Mouse (Mus musculus): ENCODE data around the gene Brd3os.

GRCm38 (mm10) chr2:27408194-27408593, 33.9 kb upstream of the Brd3os start:
- TF ChIP-seq EP300 (optimal IDR thresholded peaks at IDR 0.05): no peak
- no peak for TF ChIP-seq CTCF (IDR thresholded peaks at IDR 0.05; ENCODE audit: low read depth)

Data from stomach, postnatal 0 days (tissue).